Mouse (Mus musculus) ES-CJ7 (cell line): ENCODE data around the gene Rbm47.

Source experiments
- DNase-seq: peaks from one replicate; pipeline ENCODE4 v3.0.0; 2011; ENCODE audit warnings: low read depth, low spot score

Gene Rbm47

DNA sequence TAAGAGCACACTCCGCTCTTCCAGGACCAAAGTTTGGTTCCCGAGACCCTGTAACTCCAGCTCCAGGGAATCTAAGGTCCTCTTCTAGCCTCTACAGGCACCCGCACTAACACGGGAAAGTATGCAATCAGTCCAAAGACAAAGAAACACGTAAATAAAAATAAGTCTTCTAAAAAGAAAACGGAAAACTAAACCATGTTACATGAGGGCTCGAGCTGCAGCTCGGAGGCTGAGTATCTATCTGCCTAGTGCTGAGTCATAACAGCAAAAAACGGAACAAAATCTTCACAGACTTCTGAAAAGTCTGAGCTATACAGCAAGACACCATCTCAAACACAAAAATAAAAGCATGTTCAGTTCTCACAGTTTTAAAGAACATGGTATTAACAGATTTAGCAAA lies 86.0 kb downstream of the Rbm47 start:
- no peak for DNase-seq

- DNase-seq: no peak
These were observed 86.6 kb downstream of the Rbm47 start for GRCm38 (mm10) chr5:66086304-66086703.

- no peak for DNase-seq
These were observed 87.4 kb downstream of the Rbm47 start for GRCm38 (mm10) chr5:66085478-66085877.

GRCm38 (mm10) chr5:66084541-66084940 lies 88.4 kb downstream of the Rbm47 start:
- no peak for DNase-seq

DNA sequence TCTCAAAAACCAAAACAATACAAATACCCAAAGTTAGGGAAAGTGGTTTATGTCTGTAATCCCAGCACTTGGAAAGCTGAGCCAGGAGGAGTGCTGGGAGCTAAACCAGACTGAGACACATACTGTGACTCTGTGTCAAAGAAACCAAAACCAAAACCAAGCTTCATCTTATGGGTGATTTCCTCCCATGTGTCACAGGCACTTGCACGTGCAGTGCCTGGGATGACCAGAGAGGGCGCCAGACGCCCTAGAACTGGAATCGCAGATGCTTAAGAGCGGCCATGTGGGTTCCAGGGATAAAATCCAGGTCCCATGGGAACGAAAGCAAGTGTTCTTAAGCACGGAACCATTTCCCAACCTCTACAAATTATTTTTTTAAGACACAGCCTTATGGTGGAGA lies 89.6 kb downstream of the Rbm47 start:
- peak; percentile 92 for DNase-seq

- no peak for DNase-seq
These were observed 90.7 kb downstream of the Rbm47 start for GRCm38 (mm10) chr5:66082229-66082572.

DNA sequence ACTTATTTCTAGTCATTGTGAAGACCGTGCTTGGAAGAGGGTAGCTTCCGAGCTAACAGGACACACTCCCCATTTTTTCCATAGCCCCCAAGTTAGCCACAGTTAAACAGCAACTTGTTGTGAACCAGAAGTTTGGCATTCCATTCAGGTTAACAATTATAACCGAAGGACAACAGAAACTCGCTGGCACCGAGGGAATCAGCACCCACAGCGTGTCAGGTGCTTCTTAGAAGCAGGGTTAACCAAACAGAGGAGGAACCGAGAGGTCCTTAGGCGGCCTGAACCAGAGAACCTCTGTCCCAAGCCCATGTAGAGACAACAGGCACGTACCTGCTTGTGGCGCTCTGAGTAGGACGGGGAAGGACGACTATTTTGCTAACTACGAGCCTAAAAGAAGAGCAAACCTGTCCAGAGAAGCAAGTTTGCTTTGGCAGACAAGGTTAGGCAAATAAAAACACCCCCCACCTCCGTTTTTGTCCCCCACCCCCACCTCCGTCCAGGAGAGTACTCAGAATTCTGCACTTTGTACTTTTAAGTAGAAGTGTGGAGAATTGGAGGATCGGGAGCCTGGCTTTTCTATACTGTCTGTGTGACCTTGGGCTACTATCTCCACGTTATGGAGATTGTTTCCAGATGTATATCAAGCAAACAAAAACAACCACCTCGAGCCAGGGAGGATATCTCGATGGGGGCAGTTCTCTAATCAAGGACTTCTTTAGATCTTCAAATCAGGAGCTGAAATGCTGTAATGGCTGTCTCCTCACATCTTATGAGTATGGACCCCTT lies 91.3 kb downstream of the Rbm47 start:
- DNase-seq: no peak

- DNase-seq: no peak
These were observed 92.2 kb downstream of the Rbm47 start for GRCm38 (mm10) chr5:66080529-66081220.

GRCm38 (mm10) chr5:66079358-66080179 lies 93.3 kb downstream of the Rbm47 start:
- DNase-seq: no peak

DNA sequence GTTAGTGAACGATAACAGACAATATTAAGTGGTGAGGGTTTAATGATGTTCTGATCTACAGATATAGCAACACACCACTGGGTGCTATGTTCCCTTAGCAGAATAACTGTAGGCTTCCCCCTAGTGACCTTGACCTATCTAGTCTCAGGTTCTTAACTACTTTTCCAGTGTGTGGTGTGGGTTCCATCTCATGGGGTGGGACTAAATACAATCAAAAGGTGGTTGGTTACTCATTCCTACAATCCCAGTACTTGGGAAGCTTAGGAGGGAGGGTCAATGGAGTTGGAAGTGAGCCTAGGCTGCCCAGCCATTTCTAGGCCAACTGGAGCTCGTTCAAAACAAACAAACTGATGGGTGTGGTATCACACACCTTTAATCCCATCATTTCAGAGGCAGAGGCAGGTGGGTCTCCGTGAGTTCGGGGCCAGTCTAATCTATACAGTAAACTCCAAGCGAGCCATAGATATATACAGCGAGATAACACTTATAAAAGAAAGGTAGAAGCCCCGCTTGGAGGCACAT lies 94.4 kb downstream of the Rbm47 start:
- no peak for DNase-seq

DNA sequence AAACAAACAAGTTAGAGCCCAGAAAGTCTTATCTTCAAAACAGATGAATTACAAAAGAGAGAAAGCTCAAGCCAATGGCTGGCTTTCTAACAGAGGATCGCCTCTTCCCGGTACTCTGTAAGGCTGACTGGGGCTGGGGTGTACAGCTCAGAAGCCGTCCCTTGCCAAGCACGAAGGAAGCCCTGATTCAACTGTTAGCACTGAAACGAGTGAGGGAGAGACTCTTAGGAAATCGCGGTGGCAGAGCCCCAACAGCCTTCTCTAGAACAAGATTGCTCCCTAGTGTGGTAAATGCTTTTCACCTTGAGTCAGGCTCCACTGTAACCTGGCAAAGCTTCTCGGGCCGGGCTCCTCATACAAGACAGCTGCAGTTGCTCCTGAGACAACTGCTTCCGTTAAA lies 95.5 kb downstream of the Rbm47 start:
- no peak for DNase-seq

GRCm38 (mm10) chr5:66076685-66077301 lies 96.1 kb downstream of the Rbm47 start:
- DNase-seq: no peak

- no peak for DNase-seq
These were observed 97.0 kb downstream of the Rbm47 start for GRCm38 (mm10) chr5:66075906-66076305.

- no peak for DNase-seq
These were observed 97.9 kb downstream of the Rbm47 start for GRCm38 (mm10) chr5:66075032-66075488.

- DNase-seq: no peak
These were observed 98.7 kb downstream of the Rbm47 start for GRCm38 (mm10) chr5:66074235-66074634.

- no peak for DNase-seq
These were observed 99.2 kb downstream of the Rbm47 start for GRCm38 (mm10) chr5:66073604-66074164.

- DNase-seq: no peak
These were observed 101.2 kb downstream of the Rbm47 start for GRCm38 (mm10) chr5:66071722-66072121.

- no peak for DNase-seq
These were observed 102.6 kb downstream of the Rbm47 start for GRCm38 (mm10) chr5:66070350-66070749.

DNA sequence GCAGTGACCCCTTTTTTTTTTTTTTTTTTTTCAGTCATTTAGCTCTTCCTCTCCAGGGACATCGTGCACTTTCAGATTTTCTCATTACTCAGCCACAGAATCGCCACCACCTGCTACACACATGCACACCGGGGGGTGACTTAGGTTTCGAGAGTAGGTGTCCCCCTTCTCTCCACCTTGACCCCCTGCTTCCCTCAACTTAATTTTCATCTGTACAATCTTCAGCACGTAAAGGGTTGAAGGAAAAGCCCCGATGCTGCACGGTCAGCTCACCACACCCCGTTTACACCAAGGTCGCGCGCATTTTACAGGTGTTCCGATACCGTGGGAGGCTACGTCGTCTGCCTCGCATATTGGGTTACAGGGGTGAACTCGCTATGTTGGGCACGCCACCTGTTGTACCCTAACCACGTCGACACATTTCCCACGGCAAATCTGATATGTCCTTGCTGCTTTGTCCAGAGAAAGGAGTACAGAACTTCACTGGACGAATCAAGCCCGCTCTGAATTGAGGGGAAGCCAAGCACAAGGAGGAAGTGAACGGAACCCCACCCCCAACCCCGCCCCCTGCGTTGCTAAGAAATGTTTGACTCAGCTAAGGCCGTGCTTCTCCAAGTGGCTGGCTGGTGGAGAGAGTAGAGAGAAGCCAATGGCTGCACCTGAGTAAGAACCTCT lies 103.3 kb downstream of the Rbm47 start:
- DNase-seq: peak; percentile 74

GRCm38 (mm10) chr5:66069133-66069469 lies 103.8 kb downstream of the Rbm47 start:
- no peak for DNase-seq
